Comparison of ENCODE assay signal across 1 mouse cellular context in the genomic region with DNA sequence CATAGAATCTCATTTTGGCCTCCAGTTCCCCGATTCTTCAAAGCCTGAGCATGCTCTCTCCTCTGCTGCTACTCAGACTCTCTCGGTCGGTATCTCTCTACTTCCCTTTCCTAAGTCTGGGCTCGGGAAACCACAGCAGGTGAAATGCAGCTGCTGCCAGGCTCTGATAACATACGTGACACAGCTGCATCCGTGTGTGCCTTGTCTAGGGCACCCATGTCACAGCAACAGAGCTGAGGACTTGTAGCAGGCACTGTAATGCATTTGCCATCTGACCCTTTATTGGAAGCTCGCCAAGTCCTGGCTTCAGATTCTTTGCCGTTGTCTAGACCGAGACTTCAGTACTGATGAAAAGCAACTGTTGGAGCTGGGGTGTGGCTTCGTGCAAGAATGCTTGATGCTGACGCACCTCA.
TF ChIP-seq lines count a peak whose summit lies in the region.

No protein-coding gene starts in this region.

TF ChIP-seq in CH12.LX, 34 proteins besides CTCF, POLR2A, EP300 and RAD21 (continued from another document):
- peak; percentile 20 for TF ChIP-seq MYC (IDR thresholded peaks at IDR 0.05; ENCODE audit: low read depth, low read length)
- peak; percentile 59; the same call in 1 of the 2 replicates for TF ChIP-seq MEF2A (IDR thresholded peaks at IDR 0.05; ENCODE audit: borderline replicate concordance, low read depth, low read length)
- TF ChIP-seq ZMIZ1 (IDR thresholded peaks at IDR 0.05; ENCODE audit: low read depth, low read length), result peak; percentile 17; the same call in 1 of the 2 replicates
- 0 out of 2 replicates have a peak, but pooled peaks have one; percentile 17 for TF ChIP-seq NELFE (IDR thresholded peaks at IDR 0.05; ENCODE audit: low read depth, low read length)
- no peak for TF ChIP-seq ZC3H11A (IDR thresholded peaks at IDR 0.05; ENCODE audit: low read depth, low read length)
- 0 out of 2 replicates have a peak, but pooled peaks have one; percentile 11 for TF ChIP-seq MAFK (IDR thresholded peaks at IDR 0.05; ENCODE audit: insufficient replicate concordance, low read length)
- TF ChIP-seq PAX5 (IDR thresholded peaks at IDR 0.05; ENCODE audit: low read length), result no peak
- no peak; the same call in 1 of the 2 replicates for TF ChIP-seq CHD1 (IDR thresholded peaks at IDR 0.05; ENCODE audit: low read depth, low read length)
- no peak for TF ChIP-seq ELF1 (IDR thresholded peaks at IDR 0.05; ENCODE audit: low read depth, low read length)
- no peak; the same call in 1 of the 2 replicates for TF ChIP-seq JUND (conservative IDR thresholded peaks at IDR 0.05; ENCODE audit: low read depth, low read length)
- peak; percentile 93 for TF ChIP-seq ETS1 (conservative IDR thresholded peaks at IDR 0.05; ENCODE audit: low read depth, low read length)
- no peak for TF ChIP-seq KAT2A (IDR thresholded peaks at IDR 0.05; ENCODE audit: insufficient replicate concordance, low read length)
- no peak; the same call in 1 of the 2 replicates for TF ChIP-seq IRF4 (IDR thresholded peaks at IDR 0.05; ENCODE audit: low read depth, low read length)
- TF ChIP-seq ZKSCAN1 (IDR thresholded peaks at IDR 0.05; ENCODE audit: borderline replicate concordance, low read depth, low read length), result no peak
- TF ChIP-seq NRF1 (IDR thresholded peaks at IDR 0.05; ENCODE audit: low read depth, low read length), result peak; percentile 77
- no peak for TF ChIP-seq HCFC1 (IDR thresholded peaks at IDR 0.05; ENCODE audit: low read depth, low read length)
